Mouse (Mus musculus) v-Abl transformed pro-B cells (cell line): Measurements from ENCODE around the gene Taar3.

Experiments used
- in situ Hi-C, 2 experiments: fragments of 400-800 bp; cut with MboI; formaldehyde crosslinking; loops; one replicate each; pipeline ENCODE4 v1.15.1; 2025; ENCODE audit not compliant: unreplicated experiment in 2 of 2

Taar3 gene

GRCm38 (mm10) chr10:23993381-23993780, 44.0 kb downstream of the Taar3 start, which contains the start of gene Taar7a:
TSS of gene Taar7a (minus strand) at chr10:23993481.
- in situ Hi-C loops = no loop called here

GRCm38 (mm10) chr10:23999639-24000038, 50.3 kb downstream of the Taar3 start, which contains the start of gene Taar7b:
TSS of gene Taar7b (plus strand) at chr10:23999939.
- in situ Hi-C loops = no loop called here
